Mouse (Mus musculus): ENCODE data around the gene Agmat. TPM values are rescaled to one million over a fixed set of nuclear protein-coding genes. Genes with fewer than 3 reads are reported as not detected.

The Agmat gene
- polyA plus RNA-seq, 1 experiment from 2014 or later, result 1.4 TPM

GRCm38 (mm10) chr4:141755375-141755930 lies 9.0 kb downstream of the Agmat start:
- no peak overlapping the region for H3K9ac ChIP-seq (ENCODE audit: low read depth, low read length)
- 85% methylated on average over 19 of the region's 19 CpGs for WGBS
- no peak for DNase-seq (ENCODE audit: low spot score)

GRCm38 (mm10) chr4:141757124-141757523 lies 10.7 kb downstream of the Agmat start:
- no peak for TF ChIP-seq CTCF (IDR thresholded peaks at IDR 0.05; ENCODE audit: low read depth)
- peaks cover 2% of the 10 kb centered on the region; the same call in 1 of the 2 replicates for H3K36me3 ChIP-seq (ENCODE audit: insufficient read depth, low read length)
- DNase-seq (ENCODE audit: low spot score) (no peak), ATAC-seq (replicated peaks; ENCODE audit: low FRiP score, low read depth) (no peak)
- no peak overlapping the region for H3K9ac ChIP-seq (ENCODE audit: low read depth, low read length)
- no peak overlapping the region for H3K27ac ChIP-seq
- no peak overlapping the region for H3K4me2 ChIP-seq (ENCODE audit: low read length)
- H3K4me3 ChIP-seq (replicated peaks; ENCODE audit: low read depth, low read length), result no peak overlapping the region
- no peaks in the 10 kb centered on the region for H3K27me3 ChIP-seq (ENCODE audit: insufficient read depth, low read length)
- H3K4me1 ChIP-seq (replicated peaks; ENCODE audit: insufficient read depth, low read length), result no peaks in the 10 kb centered on the region
- H3K9me3 ChIP-seq (replicated peaks; ENCODE audit: low read length), result no peaks in the 10 kb centered on the region
- WGBS, result 90% methylated on average over 3 of the region's 3 CpGs

More at GRCm38 (mm10) chr4:141755375-141755930, 9.0 kb downstream of the Agmat start:
- TF ChIP-seq CTCF (IDR thresholded peaks at IDR 0.05; ENCODE audit: low read depth), result no peak
- H3K27ac ChIP-seq, result 0 out of 2 replicates have a peak overlapping the region, but pooled peaks have one; percentile 25
- H3K36me3 ChIP-seq (ENCODE audit: insufficient read depth, low read length), result no peaks in the 10 kb centered on the region
- H3K27me3 ChIP-seq (ENCODE audit: insufficient read depth, low read length), result no peaks in the 10 kb centered on the region
- H3K9me3 ChIP-seq (replicated peaks; ENCODE audit: low read length), result no peaks in the 10 kb centered on the region
- H3K4me2 ChIP-seq (ENCODE audit: low read length), result no peak overlapping the region
- no peak overlapping the region for H3K4me3 ChIP-seq (replicated peaks; ENCODE audit: low read depth, low read length)
- no peaks in the 10 kb centered on the region for H3K4me1 ChIP-seq (replicated peaks; ENCODE audit: insufficient read depth, low read length)
- ATAC-seq (replicated peaks; ENCODE audit: low FRiP score, low read depth), result peak; percentile 55; the same call in 1 of the 2 replicates

- ATAC-seq (replicated peaks; ENCODE audit: low FRiP score, low read depth), result no peak
- H3K9ac ChIP-seq (ENCODE audit: low read depth, low read length), result no peak overlapping the region
- H3K4me1 ChIP-seq (replicated peaks; ENCODE audit: insufficient read depth, low read length), result no peaks in the 10 kb centered on the region
- no peak for DNase-seq (ENCODE audit: low spot score)
- peaks cover 18% of the 10 kb centered on the region for H3K36me3 ChIP-seq (ENCODE audit: insufficient read depth, low read length)
- no peak overlapping the region for H3K4me2 ChIP-seq (ENCODE audit: low read length)
- no peak overlapping the region for H3K27ac ChIP-seq
- TF ChIP-seq CTCF (IDR thresholded peaks at IDR 0.05; ENCODE audit: low read depth), result no peak
- no peaks in the 10 kb centered on the region for H3K9me3 ChIP-seq (replicated peaks; ENCODE audit: low read length)
- WGBS, result 70% methylated on average over 6 of the region's 6 CpGs
- no peak overlapping the region for H3K4me3 ChIP-seq (replicated peaks; ENCODE audit: low read depth, low read length)
- no peaks in the 10 kb centered on the region for H3K27me3 ChIP-seq (ENCODE audit: insufficient read depth, low read length)
Measured at GRCm38 (mm10) chr4:141758874-141759542, 12.5 kb downstream of the Agmat start.

GRCm38 (mm10) chr4:141760942-141761341 lies 14.5 kb downstream of the Agmat start:
- peaks cover 18% of the 10 kb centered on the region for H3K36me3 ChIP-seq (ENCODE audit: insufficient read depth, low read length)
- no peak overlapping the region for H3K4me2 ChIP-seq (ENCODE audit: low read length)
- DNase-seq (ENCODE audit: low spot score) (no peak), ATAC-seq (replicated peaks; ENCODE audit: low FRiP score, low read depth) (no peak)
- no peak overlapping the region for H3K27ac ChIP-seq
- no peak overlapping the region for H3K4me3 ChIP-seq (replicated peaks; ENCODE audit: low read depth, low read length)
- H3K9ac ChIP-seq (ENCODE audit: low read depth, low read length), result no peak overlapping the region
- H3K4me1 ChIP-seq (replicated peaks; ENCODE audit: insufficient read depth, low read length), result no peaks in the 10 kb centered on the region
- 83% methylated on average over 4 of the region's 4 CpGs for whole genome bisulfite sequencing
- no peaks in the 10 kb centered on the region for H3K27me3 ChIP-seq (ENCODE audit: insufficient read depth, low read length)
- no peak for TF ChIP-seq CTCF (IDR thresholded peaks at IDR 0.05; ENCODE audit: low read depth)
- H3K9me3 ChIP-seq (replicated peaks; ENCODE audit: low read length), result no peaks in the 10 kb centered on the region

- no peak overlapping the region for H3K4me3 ChIP-seq (replicated peaks; ENCODE audit: low read depth, low read length)
- ATAC-seq (replicated peaks; ENCODE audit: low FRiP score, low read depth), result no peak
- no peak for DNase-seq (ENCODE audit: low spot score)
- peaks cover 24% of the 10 kb centered on the region for H3K36me3 ChIP-seq (ENCODE audit: insufficient read depth, low read length)
- no peak overlapping the region for H3K4me2 ChIP-seq (ENCODE audit: low read length)
- no peak for TF ChIP-seq CTCF (IDR thresholded peaks at IDR 0.05; ENCODE audit: low read depth)
- H3K4me1 ChIP-seq (replicated peaks; ENCODE audit: insufficient read depth, low read length), result peaks cover 2% of the 10 kb centered on the region; the same call in 1 of the 2 replicates
- H3K27me3 ChIP-seq (ENCODE audit: insufficient read depth, low read length), result no peaks in the 10 kb centered on the region
- H3K27ac ChIP-seq, result no peak overlapping the region
- H3K9ac ChIP-seq (ENCODE audit: low read depth, low read length), result no peak overlapping the region
- WGBS, result 85% methylated on average over 13 of the region's 13 CpGs
- H3K9me3 ChIP-seq (replicated peaks; ENCODE audit: low read length), result no peaks in the 10 kb centered on the region
Measured at GRCm38 (mm10) chr4:141762102-141762598, 15.7 kb downstream of the Agmat start.

GRCm38 (mm10) chr4:141763476-141763875 lies 17.0 kb downstream of the Agmat start:
- Histone ChIP-seq H3K27me3 (ENCODE audit: insufficient read depth, low read length) (no peaks in the 10 kb centered on the region), H3K4me3 (replicated peaks; ENCODE audit: low read depth, low read length) (no peak overlapping the region), H3K9me3 (replicated peaks; ENCODE audit: low read length) (no peaks in the 10 kb centered on the region), H3K9ac (ENCODE audit: low read depth, low read length) (no peak overlapping the region), H3K27ac (no peak overlapping the region), H3K4me2 (ENCODE audit: low read length) (no peak overlapping the region), H3K36me3 (ENCODE audit: insufficient read depth, low read length) (peaks cover 29% of the 10 kb centered on the region), H3K4me1 (replicated peaks; ENCODE audit: insufficient read depth, low read length) (peaks cover 7% of the 10 kb centered on the region; the same call in 1 of the 2 replicates)
- DNase-seq (ENCODE audit: low spot score), result no peak
- ATAC-seq (replicated peaks; ENCODE audit: low FRiP score, low read depth), result no peak
- 88% methylated on average over 12 of the region's 12 CpGs for WGBS
- no peak for TF ChIP-seq CTCF (IDR thresholded peaks at IDR 0.05; ENCODE audit: low read depth)
